Mouse (Mus musculus): ENCODE measurements around the gene Epha2. TPM values are rescaled to one million over a fixed set of nuclear protein-coding genes. Genes with fewer than 3 reads are reported as not detected.

The Epha2 gene
- polyA plus RNA-seq, 1 experiment, result 0.13 TPM

GRCm38 (mm10) chr4:141317914-141318313, 16.9 kb downstream of the Epha2 start:
- Histone ChIP-seq H3K4me3 (ENCODE audit: insufficient read depth, low read length) (no peak overlapping the region), H3K27ac (ENCODE audit: insufficient read depth, low read depth, low read length) (no peak overlapping the region), H3K4me1 (ENCODE audit: control insufficient read depth, insufficient read depth, low read length) (no peaks in the 10 kb centered on the region; the same call in 1 of the 2 replicates)
- TF ChIP-seq CTCF (IDR thresholded peaks at IDR 0.05; ENCODE audit: low read depth, low read length) (no peak), POLR2A (IDR thresholded peaks at IDR 0.05; ENCODE audit: borderline replicate concordance, low read depth, low read length) (no peak)

GRCm38 (mm10) chr4:141322526-141322925, 21.5 kb downstream of the Epha2 start:
- Histone ChIP-seq H3K4me3 (ENCODE audit: insufficient read depth, low read length) (no peak overlapping the region), H3K4me1 (ENCODE audit: control insufficient read depth, insufficient read depth, low read length) (no peaks in the 10 kb centered on the region), H3K27ac (ENCODE audit: insufficient read depth, low read depth, low read length) (no peak overlapping the region)
- no peak for TF ChIP-seq CTCF (IDR thresholded peaks at IDR 0.05; ENCODE audit: low read depth, low read length)
- no peak for TF ChIP-seq POLR2A (IDR thresholded peaks at IDR 0.05; ENCODE audit: borderline replicate concordance, low read depth, low read length)

- Histone ChIP-seq H3K4me3 (ENCODE audit: insufficient read depth, low read length) (no peak overlapping the region), H3K27ac (ENCODE audit: insufficient read depth, low read depth, low read length) (no peak overlapping the region), H3K4me1 (ENCODE audit: control insufficient read depth, insufficient read depth, low read length) (no peaks in the 10 kb centered on the region)
- TF ChIP-seq POLR2A (IDR thresholded peaks at IDR 0.05; ENCODE audit: borderline replicate concordance, low read depth, low read length) (no peak), CTCF (IDR thresholded peaks at IDR 0.05; ENCODE audit: low read depth, low read length) (no peak)
Observed at GRCm38 (mm10) chr4:141324771-141325191, 23.7 kb downstream of the Epha2 start.

- TF ChIP-seq CTCF (IDR thresholded peaks at IDR 0.05; ENCODE audit: low read depth, low read length) (no peak), POLR2A (IDR thresholded peaks at IDR 0.05; ENCODE audit: borderline replicate concordance, low read depth, low read length) (no peak)
- Histone ChIP-seq H3K27ac (ENCODE audit: insufficient read depth, low read depth, low read length) (no peak overlapping the region), H3K4me3 (ENCODE audit: insufficient read depth, low read length) (no peak overlapping the region), H3K4me1 (ENCODE audit: control insufficient read depth, insufficient read depth, low read length) (no peaks in the 10 kb centered on the region)
Observed at GRCm38 (mm10) chr4:141325636-141326035, 24.6 kb downstream of the Epha2 start.

- Histone ChIP-seq H3K4me3 (ENCODE audit: insufficient read depth, low read length) (no peak overlapping the region), H3K27ac (ENCODE audit: insufficient read depth, low read depth, low read length) (no peak overlapping the region), H3K4me1 (ENCODE audit: control insufficient read depth, insufficient read depth, low read length) (no peaks in the 10 kb centered on the region)
- TF ChIP-seq CTCF (IDR thresholded peaks at IDR 0.05; ENCODE audit: low read depth, low read length), result no peak
- no peak for TF ChIP-seq POLR2A (IDR thresholded peaks at IDR 0.05; ENCODE audit: borderline replicate concordance, low read depth, low read length)
Observed at GRCm38 (mm10) chr4:141327075-141327474, 26.0 kb downstream of the Epha2 start.

GRCm38 (mm10) chr4:141328742-141329141, 27.7 kb downstream of the Epha2 start:
- Histone ChIP-seq H3K4me1 (ENCODE audit: control insufficient read depth, insufficient read depth, low read length) (no peaks in the 10 kb centered on the region), H3K4me3 (ENCODE audit: insufficient read depth, low read length) (no peak overlapping the region), H3K27ac (ENCODE audit: insufficient read depth, low read depth, low read length) (no peak overlapping the region)
- TF ChIP-seq CTCF (IDR thresholded peaks at IDR 0.05; ENCODE audit: low read depth, low read length) (no peak), POLR2A (IDR thresholded peaks at IDR 0.05; ENCODE audit: borderline replicate concordance, low read depth, low read length) (no peak)

GRCm38 (mm10) chr4:141329968-141330367, 28.9 kb downstream of the Epha2 start:
- no peak for TF ChIP-seq CTCF (IDR thresholded peaks at IDR 0.05; ENCODE audit: low read depth, low read length)
- no peak for TF ChIP-seq POLR2A (IDR thresholded peaks at IDR 0.05; ENCODE audit: borderline replicate concordance, low read depth, low read length)
- Histone ChIP-seq H3K27ac (ENCODE audit: insufficient read depth, low read depth, low read length) (no peak overlapping the region), H3K4me3 (ENCODE audit: insufficient read depth, low read length) (no peak overlapping the region), H3K4me1 (ENCODE audit: control insufficient read depth, insufficient read depth, low read length) (no peaks in the 10 kb centered on the region)

- TF ChIP-seq CTCF (IDR thresholded peaks at IDR 0.05; ENCODE audit: low read depth, low read length) (no peak), POLR2A (IDR thresholded peaks at IDR 0.05; ENCODE audit: borderline replicate concordance, low read depth, low read length) (no peak)
- no peak overlapping the region for H3K4me3 ChIP-seq (ENCODE audit: insufficient read depth, low read length)
- H3K4me1 ChIP-seq (ENCODE audit: control insufficient read depth, insufficient read depth, low read length), result no peaks in the 10 kb centered on the region
- H3K27ac ChIP-seq (ENCODE audit: insufficient read depth, low read depth, low read length), result no peak overlapping the region
Observed at GRCm38 (mm10) chr4:141331446-141331845, 30.4 kb downstream of the Epha2 start.

- Histone ChIP-seq H3K4me3 (ENCODE audit: insufficient read depth, low read length) (no peak overlapping the region), H3K27ac (ENCODE audit: insufficient read depth, low read depth, low read length) (no peak overlapping the region), H3K4me1 (ENCODE audit: control insufficient read depth, insufficient read depth, low read length) (no peaks in the 10 kb centered on the region)
- TF ChIP-seq POLR2A (IDR thresholded peaks at IDR 0.05; ENCODE audit: borderline replicate concordance, low read depth, low read length), result no peak
- no peak for TF ChIP-seq CTCF (IDR thresholded peaks at IDR 0.05; ENCODE audit: low read depth, low read length)
Observed at GRCm38 (mm10) chr4:141332258-141332657, 31.2 kb downstream of the Epha2 start.

- no peak overlapping the region for H3K27ac ChIP-seq (ENCODE audit: insufficient read depth, low read depth, low read length)
- H3K4me1 ChIP-seq (ENCODE audit: control insufficient read depth, insufficient read depth, low read length), result no peaks in the 10 kb centered on the region
- H3K4me3 ChIP-seq (ENCODE audit: insufficient read depth, low read length), result no peak overlapping the region
- TF ChIP-seq POLR2A (IDR thresholded peaks at IDR 0.05; ENCODE audit: borderline replicate concordance, low read depth, low read length) (no peak), CTCF (IDR thresholded peaks at IDR 0.05; ENCODE audit: low read depth, low read length) (no peak)
Observed at GRCm38 (mm10) chr4:141334695-141335094, 33.7 kb downstream of the Epha2 start.
